Comparison of ENCODE assay signal across 19 mouse cellular contexts in the genomic region with DNA sequence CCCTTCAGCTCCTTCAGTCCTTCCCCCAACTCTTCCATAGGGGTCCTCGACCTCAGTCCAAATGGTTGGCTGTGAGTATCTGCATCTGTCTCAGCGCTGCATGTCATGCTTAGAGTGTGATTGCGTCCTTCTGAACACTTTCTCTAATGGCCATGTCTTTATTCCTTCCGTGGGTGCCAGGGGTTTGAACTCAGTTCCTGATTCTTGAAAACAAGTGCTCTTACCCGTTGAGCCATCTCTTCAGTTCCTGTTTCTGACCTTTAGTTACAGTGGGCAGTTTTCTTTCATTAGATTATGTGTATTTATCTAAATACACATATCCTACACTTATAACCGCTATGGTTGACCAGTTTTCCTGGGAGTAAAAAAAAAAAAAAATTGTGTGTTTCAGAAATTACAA. TPM values are rescaled to one million over a fixed set of nuclear protein-coding genes. Genes with fewer than 3 reads are reported as not detected.
"Had no signal": no experiment of that assay in that cellular context is flagged by ENCODE, and none has a peak within 500 bp of the region (broad histone marks: within the 10 kb centered on the region; RNA-seq: fewer than 3 reads in every experiment).

No protein-coding gene starts in this region.

- H3K27me3 ChIP-seq: lung, embryonic 15.5 days; midbrain, embryonic 13.5 days; midbrain, embryonic 15.5 days; neural tube, embryonic 12.5 days; stomach, embryonic 15.5 days had no signal

- ATAC-seq: lung, postnatal 0 days; midbrain, embryonic 13.5 days; midbrain, embryonic 15.5 days had no signal

- H3K9me3 ChIP-seq: lung, embryonic 15.5 days; megakaryocyte, embryonic 14.5 days; midbrain, embryonic 13.5 days; midbrain, embryonic 15.5 days; neural tube, embryonic 12.5 days; stomach, embryonic 15.5 days had no signal

- H3K9ac ChIP-seq: lung, embryonic 15.5 days; midbrain, embryonic 13.5 days; midbrain, embryonic 15.5 days; neural tube, embryonic 12.5 days; stomach, embryonic 15.5 days had no signal

- DNase-seq: lung, adult 18-20 months; lung, postnatal 14 days; lung, postnatal 36 days; right cerebral cortex, postnatal 14 days; thymus, adult 2 months; thymus, postnatal 25 days; thymus, postnatal 4 days had no signal

- H3K4me1 ChIP-seq: megakaryocyte, embryonic 14.5 days; stomach, embryonic 15.5 days had no signal

- H3K27ac ChIP-seq: lung, embryonic 15.5 days; macrophage; midbrain, embryonic 13.5 days; midbrain, embryonic 15.5 days; neural tube, embryonic 12.5 days; stomach, embryonic 15.5 days; stomach, postnatal 0 days had no signal

- H3K36me3 ChIP-seq: lung, embryonic 15.5 days; midbrain, embryonic 13.5 days; midbrain, embryonic 15.5 days; neural tube, embryonic 12.5 days; stomach, embryonic 15.5 days had no signal

- H3K4me3 ChIP-seq: lung, embryonic 15.5 days; megakaryocyte, embryonic 14.5 days; midbrain, embryonic 13.5 days; midbrain, embryonic 15.5 days; neural tube, embryonic 12.5 days; stomach, embryonic 15.5 days had no signal

- H3K4me2 ChIP-seq: lung, embryonic 15.5 days; midbrain, embryonic 11.5 days; midbrain, embryonic 13.5 days; midbrain, embryonic 15.5 days; neural tube, embryonic 12.5 days; stomach, embryonic 15.5 days had no signal

RNA-seq across cellular contexts. Expression of gene Gpr88, which starts 26.4 kb away (rescaled TPM):
- total RNA-seq: monocyte, adult 5-6 weeks; neutrophil, adult 5-6 weeks had no signal
- polyA plus RNA-seq: macrophage had no signal
